Mouse (Mus musculus) embryo, embryonic 9.5 days (tissue): ENCODE measurements around the gene Disc1.

ENCODE experiments used
- DNase-seq: peaks from one replicate; pipeline ENCODE4 v3.0.0-alpha.2; 2017; ENCODE audit errors: extremely low spot score

Gene Disc1

DNA sequence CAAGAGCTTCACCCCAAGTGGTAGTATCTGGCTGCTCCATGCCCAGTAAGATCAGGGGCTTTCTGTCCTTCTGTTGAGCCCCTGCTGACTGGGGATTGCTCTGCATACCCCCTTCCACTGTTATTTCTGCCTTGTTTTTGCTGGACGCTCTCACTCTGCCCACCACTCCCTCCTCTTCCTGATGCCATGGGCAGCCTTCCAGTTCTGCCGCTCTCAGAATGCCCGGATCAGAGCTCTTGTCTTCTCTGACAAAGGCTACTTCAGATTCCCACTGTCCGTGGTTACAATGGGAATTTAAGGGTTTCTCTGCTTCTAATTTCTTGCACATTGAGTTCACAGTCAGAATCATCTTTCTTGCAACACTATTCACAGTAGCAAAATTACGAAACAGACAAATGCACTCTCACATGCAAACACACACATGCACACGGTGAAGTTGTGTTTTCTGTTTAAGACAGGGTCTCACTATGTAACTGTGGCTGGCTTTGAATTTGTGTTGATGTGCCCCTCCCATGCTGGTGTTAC lies 214.2 kb downstream of the Disc1 start:
- no peak for DNase-seq

DNA sequence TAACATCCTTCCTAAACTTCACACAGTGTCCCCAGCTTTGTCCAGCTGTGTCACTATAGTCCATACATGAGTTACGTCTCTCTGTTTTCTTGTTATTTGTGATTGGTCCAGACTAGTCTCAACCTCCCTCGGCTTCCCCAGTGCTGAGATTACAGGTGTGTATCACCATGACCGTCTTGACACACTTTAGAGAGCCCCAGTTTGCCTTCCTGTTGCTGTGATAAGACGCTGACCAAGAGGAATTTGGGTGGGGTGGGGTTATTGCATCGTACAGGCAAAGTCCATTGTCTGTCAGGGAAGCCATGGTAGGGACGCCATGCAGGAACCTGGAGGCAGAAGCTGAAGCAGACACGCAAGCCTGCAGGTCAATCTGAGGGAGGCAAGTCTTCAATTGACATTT lies 216.3 kb downstream of the Disc1 start:
- no peak for DNase-seq

DNA sequence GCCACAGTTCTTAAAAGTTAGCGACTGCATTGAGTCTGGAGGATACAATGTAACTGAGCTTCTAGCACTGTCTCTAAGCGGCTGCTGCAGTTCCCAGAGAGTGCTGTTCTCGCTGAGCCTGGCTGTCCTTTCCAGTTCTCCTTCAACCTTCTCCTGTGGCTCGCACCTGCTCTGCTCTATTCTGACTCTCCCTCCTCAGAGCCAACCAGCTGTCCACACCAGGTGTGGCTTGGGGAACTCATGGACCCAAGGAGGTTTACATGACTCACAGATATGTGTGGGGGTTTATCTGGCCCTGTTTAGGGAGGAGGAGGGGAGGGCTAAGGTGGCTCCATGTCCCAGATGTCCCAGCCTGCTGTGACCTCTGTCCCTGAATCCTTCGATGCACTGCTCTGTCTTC lies 217.4 kb downstream of the Disc1 start:
- DNase-seq: no peak

DNA sequence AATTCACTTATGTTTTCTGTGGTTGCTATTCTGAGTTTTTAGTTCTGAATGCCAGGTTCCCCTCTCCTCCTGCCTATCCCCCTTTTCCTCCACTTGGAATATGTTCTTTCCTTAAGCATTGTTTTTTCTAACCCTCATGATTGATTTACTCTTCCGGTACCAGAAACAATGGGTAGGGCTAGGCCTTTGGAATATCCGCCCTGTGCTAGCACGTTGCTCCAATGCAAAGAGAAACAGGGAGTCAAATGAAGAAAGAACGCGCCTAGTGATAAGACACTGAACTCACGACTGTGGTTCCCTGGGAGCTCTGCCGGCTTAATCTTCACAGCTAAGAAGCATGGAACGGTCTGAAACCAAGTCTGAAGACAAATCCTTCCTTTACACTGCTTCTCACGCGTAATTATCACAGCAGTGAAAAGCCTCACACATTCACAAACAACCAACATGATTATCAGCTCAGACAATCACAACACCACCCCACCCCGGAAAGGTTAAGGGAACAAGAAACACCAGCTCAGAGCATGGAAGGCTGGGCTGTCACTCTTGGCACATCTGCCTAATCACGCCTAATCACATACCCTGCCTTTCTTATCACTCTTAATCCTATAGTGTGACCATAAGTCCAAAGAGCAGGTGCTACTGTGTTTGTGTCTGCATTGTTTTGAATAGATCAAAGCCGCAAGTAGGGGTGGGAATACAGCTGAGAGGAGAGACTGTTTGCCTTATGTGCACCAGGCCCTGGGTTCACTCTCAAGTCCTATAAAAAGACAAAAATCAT lies 218.3 kb downstream of the Disc1 start:
- DNase-seq: no peak

DNA sequence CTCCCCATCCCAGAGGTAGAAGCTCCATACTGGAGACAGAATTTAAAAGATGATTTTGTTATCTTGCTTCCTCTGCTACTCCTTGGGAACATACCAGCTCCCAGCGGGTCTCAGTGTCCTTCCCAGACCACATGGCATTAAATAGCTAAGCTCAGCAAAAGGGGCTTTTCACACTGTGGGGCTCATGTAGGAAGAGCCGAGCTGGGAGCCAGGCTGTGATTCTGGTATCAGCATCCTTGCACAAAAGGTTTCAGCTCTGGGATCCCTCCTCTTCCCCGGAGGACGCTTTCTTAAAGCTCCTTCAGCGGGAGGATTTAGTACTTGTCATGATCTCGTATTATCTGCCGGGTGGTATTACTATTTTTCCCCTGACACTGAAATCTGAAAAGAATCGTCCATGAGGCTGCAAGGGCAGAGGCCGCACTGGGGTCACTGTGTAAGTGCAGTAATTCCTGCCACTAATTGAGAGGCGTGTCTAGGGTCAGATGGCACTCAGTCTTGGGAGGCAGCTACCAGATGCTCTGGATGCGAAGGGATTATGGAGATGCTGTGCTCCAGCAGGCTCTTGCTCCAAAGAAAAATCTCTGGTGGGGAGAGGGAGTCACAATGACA lies 223.2 kb downstream of the Disc1 start:
- peak; percentile 73 for DNase-seq

DNA sequence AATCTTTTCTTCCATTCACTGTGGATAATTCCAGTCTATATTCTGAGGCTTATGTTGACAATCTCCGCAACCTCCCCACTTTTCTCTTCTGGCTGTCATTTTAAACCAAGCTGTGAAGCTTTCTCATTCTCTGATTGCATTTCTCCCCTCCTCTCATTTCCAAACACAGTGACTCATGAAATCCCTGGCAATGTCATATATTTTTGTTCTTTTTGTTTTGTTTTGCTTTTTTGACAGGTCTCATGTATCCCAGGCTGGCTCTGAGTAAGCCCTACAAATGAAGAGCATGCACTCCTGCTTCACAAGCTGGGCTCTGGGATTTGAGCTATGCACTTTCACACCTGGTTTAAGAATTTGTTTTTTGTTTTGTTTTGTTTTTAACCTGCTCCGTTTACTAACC lies 225.2 kb downstream of the Disc1 start:
- no peak for DNase-seq

DNA sequence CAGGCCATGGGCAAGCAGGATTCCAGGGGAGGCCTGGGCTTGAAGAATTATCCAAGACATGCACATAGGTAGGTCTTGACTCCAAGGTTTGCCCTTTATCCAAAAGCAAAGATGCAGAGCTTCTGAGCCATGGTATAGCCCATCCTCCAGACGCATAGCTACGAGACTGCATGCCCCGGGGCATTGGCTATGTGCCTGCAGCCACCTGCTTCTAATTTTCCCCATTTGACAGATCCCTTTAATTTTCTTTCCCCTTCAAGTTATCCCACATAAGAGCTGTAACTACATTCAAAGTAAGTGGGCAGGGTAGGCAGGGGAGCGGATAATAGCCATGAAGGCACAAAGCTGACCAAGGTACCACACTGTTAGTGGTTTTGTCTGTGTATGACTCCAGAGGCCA lies 225.9 kb downstream of the Disc1 start:
- no peak for DNase-seq

DNA sequence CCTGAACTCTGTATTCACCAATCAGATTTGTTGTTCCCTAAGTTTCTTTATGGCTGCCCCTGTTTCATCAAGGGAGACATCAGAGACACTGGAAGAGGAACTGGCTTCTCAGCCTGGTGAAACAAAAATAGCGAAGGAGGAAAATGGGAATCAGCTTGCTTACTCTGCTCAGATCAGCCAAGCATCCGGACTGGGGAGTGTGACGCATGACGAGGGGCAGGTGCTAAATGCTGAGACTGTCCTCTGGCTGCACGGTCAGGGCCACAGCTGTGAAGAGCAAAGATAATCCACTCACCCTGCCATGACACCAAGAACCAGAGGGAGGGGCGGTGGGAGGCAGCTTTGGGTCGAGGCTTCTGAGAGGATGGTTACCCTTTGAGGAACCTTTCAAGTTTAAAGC lies 228.5 kb downstream of the Disc1 start:
- DNase-seq: no peak

DNA sequence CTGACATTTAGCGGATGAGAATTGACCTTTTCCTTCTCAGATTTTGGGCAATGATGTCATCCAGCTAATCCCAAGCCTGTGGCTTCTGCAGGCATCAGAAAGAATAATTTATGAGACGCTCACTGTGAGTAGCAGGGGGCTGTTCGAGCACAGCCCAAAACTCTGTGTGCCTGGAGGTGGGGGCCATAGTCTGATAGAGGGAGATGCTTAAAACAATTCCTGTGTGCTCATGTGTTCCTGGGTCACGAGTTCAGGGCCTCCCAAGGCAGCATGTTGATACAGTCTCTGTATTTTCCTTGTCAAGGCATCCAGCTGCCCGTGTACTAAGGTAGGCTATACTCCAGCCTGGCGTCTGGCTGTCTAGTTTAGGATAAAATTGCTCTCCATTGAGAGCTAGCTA lies 229.5 kb downstream of the Disc1 start:
- DNase-seq: no peak

DNA sequence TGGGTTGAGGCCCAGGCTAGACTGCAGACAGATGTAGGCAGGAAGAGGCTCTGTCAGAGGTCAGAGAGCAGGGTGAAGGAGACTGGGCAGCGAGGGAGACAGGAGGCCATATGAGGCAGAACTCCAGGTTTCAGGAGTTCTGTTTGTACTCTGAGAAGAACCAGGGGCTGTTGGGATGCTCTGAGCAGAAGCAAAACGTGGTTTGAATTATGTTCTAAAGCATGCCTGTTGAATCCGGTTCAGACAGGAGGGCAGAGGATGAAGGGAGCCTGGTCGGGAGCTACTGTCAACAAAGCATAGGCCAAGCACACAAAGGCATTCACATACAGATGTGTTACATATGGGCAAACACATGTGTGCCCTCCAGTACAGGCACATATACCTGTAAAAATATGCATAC lies 230.9 kb downstream of the Disc1 start:
- no peak for DNase-seq

DNA sequence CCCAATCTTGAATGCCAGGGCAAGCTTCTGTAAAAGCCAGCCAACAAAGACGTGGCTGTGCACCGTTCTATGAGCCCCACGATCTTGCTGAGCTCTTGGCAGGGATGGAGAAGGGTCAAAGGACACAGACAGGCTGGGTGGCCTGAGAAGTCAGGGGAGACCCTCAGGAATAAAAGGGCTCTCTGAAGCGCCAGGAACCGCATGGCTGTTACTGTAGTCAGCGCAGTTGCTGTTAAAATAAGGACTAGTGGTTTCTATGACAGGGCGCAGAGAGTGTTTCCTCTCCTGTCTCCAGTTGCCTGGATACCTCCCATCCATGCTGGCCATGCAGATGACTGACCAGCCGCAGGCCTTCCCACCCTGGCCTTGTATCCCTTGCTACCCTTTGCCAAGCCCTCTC lies 231.4 kb downstream of the Disc1 start:
- DNase-seq: no peak

DNA sequence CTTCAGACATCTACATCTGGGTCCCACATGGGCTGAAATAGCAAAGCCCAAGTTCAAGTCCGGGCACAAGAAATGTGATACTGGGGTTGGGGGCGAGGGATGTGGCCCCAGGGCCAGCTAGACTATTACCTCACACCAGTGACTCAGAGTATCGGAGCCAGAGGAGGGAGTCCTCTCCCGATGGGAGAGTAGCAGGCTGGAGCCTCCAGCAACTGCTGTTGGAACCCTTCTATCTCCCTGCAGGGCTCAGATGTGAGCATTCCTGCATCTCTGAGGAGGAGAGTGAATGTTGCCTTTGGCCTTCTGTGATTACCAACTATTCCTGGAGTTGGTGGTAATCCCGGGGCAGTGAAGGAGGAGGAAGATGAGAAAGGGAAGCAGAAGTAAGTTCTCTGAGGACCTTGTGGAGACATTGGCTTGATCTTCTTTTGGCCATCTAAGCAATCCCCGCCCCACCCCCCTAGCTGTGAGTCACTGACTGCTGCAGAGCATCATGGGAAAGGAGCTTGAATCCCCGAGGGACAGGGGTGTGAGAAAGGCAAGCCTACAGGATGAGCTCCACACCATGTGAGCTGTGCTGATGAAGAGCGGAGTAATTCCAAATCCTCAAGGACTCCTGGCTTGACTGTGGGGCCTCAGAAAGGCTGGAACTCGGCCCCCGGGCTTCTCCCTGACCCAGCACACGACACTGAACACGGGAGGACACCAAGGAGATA lies 232.1 kb downstream of the Disc1 start:
- DNase-seq: no peak

DNA sequence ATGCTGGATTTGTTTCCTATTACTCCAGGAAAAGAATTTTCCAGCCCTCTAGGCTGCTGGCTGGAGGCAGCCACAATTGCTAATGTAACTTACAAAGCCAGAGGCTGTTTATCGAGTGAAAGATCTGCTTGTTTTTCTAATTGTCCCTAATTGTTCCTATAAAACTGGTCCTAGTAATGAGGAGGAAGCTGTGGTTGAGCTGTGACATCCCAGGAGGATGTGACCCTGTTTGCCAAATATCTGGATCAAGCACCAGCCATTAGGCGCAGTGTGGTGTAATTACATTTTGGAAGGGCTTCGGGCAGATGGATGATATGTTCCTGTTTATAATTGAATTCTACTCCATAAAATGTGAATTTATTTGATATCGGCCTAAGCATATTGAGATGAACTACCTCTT lies 233.3 kb downstream of the Disc1 start:
- no peak for DNase-seq

DNA sequence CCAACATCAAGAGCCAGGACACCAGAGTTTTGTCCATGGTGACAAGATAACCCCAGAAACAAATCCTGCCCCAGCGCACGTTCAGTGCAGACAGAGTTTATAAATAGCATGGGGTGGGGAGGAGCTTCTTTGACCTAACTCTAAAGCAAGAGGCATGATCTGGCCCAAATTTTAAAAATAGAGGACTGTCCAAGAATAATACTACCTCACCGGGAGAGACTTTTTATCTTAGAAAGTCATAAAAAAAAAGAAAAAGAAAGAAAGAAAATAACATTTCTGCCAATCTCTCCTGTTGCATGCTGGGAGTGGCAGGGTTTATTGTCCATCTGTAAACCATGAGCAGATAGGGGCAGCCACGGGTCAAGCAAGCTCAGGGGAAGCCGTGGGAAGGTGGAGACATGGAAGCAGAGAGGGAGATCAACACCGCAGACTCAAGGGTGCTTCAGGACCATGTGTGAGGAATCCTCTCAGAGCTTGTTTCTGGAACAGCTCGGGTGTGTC lies 233.9 kb downstream of the Disc1 start:
- no peak for DNase-seq

DNA sequence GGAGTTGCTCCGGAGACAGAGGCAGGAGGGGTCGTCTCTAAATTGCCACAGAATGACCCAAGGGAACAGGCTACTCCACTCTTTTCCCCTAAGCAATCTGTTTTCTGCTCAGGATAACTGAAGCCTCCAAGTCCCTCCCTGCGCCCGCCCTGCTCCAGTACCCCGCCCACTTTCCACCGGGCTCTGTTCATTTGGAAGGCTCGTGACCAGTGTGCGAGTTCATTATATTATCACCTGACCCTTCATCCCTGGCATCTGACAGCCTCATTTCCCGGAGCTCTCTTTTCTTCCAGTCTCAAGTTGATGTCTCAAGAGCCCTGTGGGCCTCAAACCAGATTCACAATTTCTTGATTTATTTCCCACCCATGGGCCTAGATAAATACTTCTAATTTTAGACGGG lies 237.5 kb downstream of the Disc1 start:
- DNase-seq: no peak

DNA sequence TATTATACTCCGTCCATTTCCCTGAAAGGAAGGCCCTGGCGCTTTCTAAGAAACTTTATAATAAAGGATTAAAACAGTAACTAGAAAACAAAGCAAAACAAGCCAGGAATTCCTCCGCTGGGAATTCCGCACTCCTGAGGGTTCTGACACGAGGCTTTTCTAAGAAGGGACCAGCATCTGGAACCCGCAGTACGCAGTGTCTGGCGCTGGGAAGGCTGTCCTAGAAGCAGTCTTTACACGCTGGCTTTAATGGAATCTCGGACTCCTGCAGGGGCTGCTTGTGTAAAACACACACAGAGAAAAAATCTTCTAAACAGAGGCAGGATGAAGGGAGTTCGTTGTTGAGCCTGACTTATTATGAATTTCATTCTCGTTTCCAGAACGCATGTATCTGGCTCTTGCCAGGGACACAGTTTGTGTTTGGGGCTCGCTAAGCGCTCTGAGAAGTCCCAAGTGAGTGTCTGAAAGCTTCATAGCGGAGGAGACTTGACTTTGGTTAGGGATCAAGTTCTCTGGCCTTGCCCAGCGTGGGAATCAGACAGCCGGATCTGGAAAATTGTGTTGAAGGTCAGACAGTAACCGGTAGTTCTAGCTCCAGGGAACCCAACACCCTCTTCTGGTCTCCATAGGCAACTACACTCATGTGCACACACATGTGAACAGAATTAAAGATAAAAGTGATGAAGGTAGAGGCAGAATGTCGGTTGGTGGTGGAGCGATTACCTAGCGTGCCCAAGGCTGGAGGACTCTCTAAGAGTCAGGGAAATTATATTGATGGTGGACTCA lies 238.1 kb downstream of the Disc1 start:
- no peak for DNase-seq

DNA sequence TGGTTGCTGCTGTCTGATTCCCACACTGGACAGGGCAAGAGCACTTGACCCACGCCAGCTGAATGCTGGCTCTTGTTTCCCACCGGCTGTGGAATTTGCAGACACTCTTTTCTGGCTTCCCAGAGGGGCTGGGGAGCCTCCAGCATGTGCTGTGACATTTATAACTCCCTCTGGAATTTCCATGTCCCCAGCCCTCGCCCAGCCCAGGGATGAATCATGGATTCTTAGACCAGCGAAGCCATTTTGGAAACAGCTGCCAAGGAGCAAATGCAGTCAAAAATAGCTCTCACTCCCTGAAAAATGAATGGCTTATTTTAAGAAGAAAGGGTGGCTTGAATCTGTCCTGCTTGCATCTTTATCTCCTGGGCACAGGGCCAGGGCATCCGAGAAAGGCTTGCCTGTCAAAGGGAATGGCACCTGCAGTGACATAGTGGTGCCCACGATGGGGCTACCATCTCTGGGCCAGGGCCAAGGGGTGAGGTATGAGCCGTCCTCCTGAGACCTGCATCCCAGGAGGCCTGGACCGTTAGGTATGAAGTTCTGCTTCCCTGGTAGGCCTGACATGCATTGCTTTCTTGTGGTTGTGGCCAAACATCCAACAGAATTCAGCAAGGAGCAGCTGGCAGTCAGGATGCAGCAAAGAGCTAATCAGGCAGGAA lies 239.1 kb downstream of the Disc1 start:
- DNase-seq: no peak

DNA sequence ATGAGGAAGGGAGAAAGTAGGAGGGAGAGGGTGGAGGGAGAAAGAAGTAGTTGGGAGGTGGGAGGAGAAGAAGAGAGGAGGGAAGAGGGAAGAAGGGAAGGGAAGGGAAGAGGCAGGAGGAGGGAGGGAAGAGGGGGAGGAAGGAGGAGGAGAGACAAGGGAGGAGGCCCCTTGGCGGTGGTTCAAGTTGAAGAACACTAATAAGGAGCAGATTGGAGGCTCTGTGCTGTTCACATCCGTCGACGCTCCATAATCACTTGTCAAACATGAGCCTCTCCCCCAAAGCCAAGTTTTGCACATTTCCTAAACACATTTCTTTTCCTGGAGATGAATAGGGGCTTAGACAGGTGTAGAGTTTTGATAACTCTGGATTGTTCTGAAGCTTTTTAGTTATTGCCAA lies 245.3 kb downstream of the Disc1 start:
- DNase-seq: no peak

DNA sequence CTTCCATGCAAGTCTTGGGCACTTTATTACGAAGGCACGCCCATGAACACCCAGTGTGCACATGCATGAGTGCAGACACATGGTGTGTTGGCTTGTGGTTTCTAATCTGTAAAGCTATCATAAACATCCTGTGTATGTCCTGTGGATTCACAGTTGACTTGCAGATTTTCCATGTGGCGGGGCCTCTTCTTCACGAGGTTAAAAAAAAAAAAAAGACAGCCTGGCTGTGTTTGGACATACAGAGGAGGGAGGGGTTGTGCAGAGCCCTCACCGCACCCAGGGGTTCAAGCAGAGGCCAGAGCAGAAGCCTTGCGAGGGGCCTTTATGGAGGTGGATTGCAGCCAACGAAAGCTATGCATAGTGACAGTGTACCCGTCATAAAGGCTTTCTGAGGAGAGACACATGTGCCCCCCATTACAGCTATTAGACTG lies 248.0 kb downstream of the Disc1 start:
- no peak for DNase-seq

DNA sequence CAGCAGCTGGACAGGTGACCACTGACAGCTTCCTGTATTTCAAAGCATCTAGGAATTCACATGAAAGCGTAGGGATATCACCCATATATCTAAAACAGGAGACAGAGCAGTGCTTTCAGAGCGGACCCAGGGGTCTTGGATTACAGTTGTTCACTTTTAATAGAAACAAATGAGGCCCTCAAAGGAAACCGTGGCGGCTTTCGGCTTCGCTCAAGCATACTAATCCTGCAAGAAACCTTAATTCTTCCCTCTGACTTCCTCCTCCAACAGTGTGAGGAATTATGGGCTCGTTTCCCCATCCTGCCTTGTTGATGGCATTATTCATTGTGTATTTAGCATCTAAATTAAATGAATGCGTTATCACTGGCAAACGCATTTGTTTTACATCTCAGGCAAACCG lies 252.7 kb downstream of the Disc1 start:
- no peak for DNase-seq

DNA sequence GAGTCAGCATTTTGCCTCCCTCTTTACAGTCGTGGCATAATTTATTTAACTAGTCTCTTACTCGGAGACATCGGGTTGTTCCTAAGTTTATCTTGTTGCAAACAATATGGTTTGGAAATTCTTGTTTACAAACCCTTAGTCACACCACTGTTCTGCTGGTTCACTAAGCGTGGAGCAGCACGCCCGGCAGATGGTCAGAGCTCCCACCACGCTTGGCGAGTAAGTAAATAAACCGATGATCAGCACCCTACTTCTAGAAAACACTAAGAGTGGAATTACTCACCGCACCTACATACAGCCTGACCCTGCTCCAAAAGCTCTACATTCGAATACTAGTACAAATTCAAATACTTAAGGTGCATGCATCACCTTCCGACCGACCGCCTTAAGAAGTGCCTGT lies 256.0 kb downstream of the Disc1 start:
- DNase-seq: no peak
